Mouse (Mus musculus): ENCODE data around the gene Fam189a1. TPM values are rescaled to one million over a fixed set of nuclear protein-coding genes. Genes with fewer than 3 reads are reported as not detected.

Fam189a1 gene
- polyA plus RNA-seq, 1 experiment from 2014 or later = 13.1 TPM

GRCm38 (mm10) chr7:64934115-64934514 lies 222.3 kb downstream of the Fam189a1 start:
- Histone ChIP-seq H3K4me3 (ENCODE audit: low read depth, low read length) (no peak overlapping the region), H3K4me1 (ENCODE audit: control insufficient read depth, insufficient read depth, low read length) (no peaks in the 10 kb centered on the region), H3K27ac (ENCODE audit: low read depth, low read length) (no peak overlapping the region), H3K4me2 (ENCODE audit: low read depth, low read length) (no peak overlapping the region), H3K9me3 (ENCODE audit: control insufficient read depth, low read length) (peaks cover 3% of the 10 kb centered on the region; the same call in 1 of the 2 replicates), H3K9ac (replicated peaks; ENCODE audit: low read depth, low read length) (no peak overlapping the region), H3K27me3 (ENCODE audit: control insufficient read depth, insufficient read depth, low read length) (no peaks in the 10 kb centered on the region), H3K36me3 (ENCODE audit: control insufficient read depth, insufficient read depth, low read length) (no peaks in the 10 kb centered on the region)
- WGBS = 72% methylated on average over 3 of the region's 3 CpGs
- ATAC-seq (ENCODE audit: low read depth) = no peak

GRCm38 (mm10) chr7:64930980-64931379 lies 225.4 kb downstream of the Fam189a1 start:
- Histone ChIP-seq H3K4me1 (ENCODE audit: control insufficient read depth, insufficient read depth, low read length) (no peaks in the 10 kb centered on the region), H3K36me3 (ENCODE audit: control insufficient read depth, insufficient read depth, low read length) (no peaks in the 10 kb centered on the region), H3K9me3 (ENCODE audit: control insufficient read depth, low read length) (no peaks in the 10 kb centered on the region), H3K27ac (ENCODE audit: low read depth, low read length) (no peak overlapping the region), H3K4me3 (ENCODE audit: low read depth, low read length) (no peak overlapping the region), H3K9ac (replicated peaks; ENCODE audit: low read depth, low read length) (no peak overlapping the region), H3K4me2 (ENCODE audit: low read depth, low read length) (no peak overlapping the region), H3K27me3 (ENCODE audit: control insufficient read depth, insufficient read depth, low read length) (no peaks in the 10 kb centered on the region)
- WGBS = 64% methylated on average over 4 of the region's 4 CpGs
- ATAC-seq (ENCODE audit: low read depth) = no peak

GRCm38 (mm10) chr7:64923918-64924317 lies 232.5 kb downstream of the Fam189a1 start:
- Histone ChIP-seq H3K27me3 (ENCODE audit: control insufficient read depth, insufficient read depth, low read length) (no peaks in the 10 kb centered on the region), H3K9ac (replicated peaks; ENCODE audit: low read depth, low read length) (no peak overlapping the region), H3K9me3 (ENCODE audit: control insufficient read depth, low read length) (no peaks in the 10 kb centered on the region), H3K4me1 (ENCODE audit: control insufficient read depth, insufficient read depth, low read length) (0 out of 2 replicates have a peak, but pooled peaks cover 4% of the 10 kb centered on the region), H3K4me3 (ENCODE audit: low read depth, low read length) (no peak overlapping the region), H3K4me2 (ENCODE audit: low read depth, low read length) (no peak overlapping the region), H3K36me3 (ENCODE audit: control insufficient read depth, insufficient read depth, low read length) (no peaks in the 10 kb centered on the region), H3K27ac (ENCODE audit: low read depth, low read length) (no peak overlapping the region)
- 84% methylated on average over 5 of the region's 5 CpGs for WGBS
- ATAC-seq (ENCODE audit: low read depth) = no peak

GRCm38 (mm10) chr7:64921189-64921588 lies 235.2 kb downstream of the Fam189a1 start:
- ATAC-seq (ENCODE audit: low read depth) = no peak
- WGBS = 70% methylated on average over 13 of the region's 13 CpGs

GRCm38 (mm10) chr7:64920735-64921134 lies 235.6 kb downstream of the Fam189a1 start:
- Histone ChIP-seq H3K27me3 (ENCODE audit: control insufficient read depth, insufficient read depth, low read length) (no peaks in the 10 kb centered on the region), H3K4me2 (ENCODE audit: low read depth, low read length) (no peak overlapping the region), H3K9me3 (ENCODE audit: control insufficient read depth, low read length) (0 out of 2 replicates have a peak, but pooled peaks cover 2% of the 10 kb centered on the region), H3K4me1 (ENCODE audit: control insufficient read depth, insufficient read depth, low read length) (0 out of 2 replicates have a peak, but pooled peaks cover 4% of the 10 kb centered on the region), H3K9ac (replicated peaks; ENCODE audit: low read depth, low read length) (no peak overlapping the region), H3K27ac (ENCODE audit: low read depth, low read length) (no peak overlapping the region), H3K4me3 (ENCODE audit: low read depth, low read length) (no peak overlapping the region), H3K36me3 (ENCODE audit: control insufficient read depth, insufficient read depth, low read length) (no peaks in the 10 kb centered on the region)
- 32% methylated on average over 5 of the region's 5 CpGs for WGBS
- no peak for ATAC-seq (ENCODE audit: low read depth)

More at GRCm38 (mm10) chr7:64921189-64921588, 235.2 kb downstream of the Fam189a1 start:
- Histone ChIP-seq H3K36me3 (ENCODE audit: control insufficient read depth, insufficient read depth, low read length) (no peaks in the 10 kb centered on the region), H3K9ac (replicated peaks; ENCODE audit: low read depth, low read length) (no peak overlapping the region), H3K27ac (ENCODE audit: low read depth, low read length) (no peak overlapping the region), H3K9me3 (ENCODE audit: control insufficient read depth, low read length) (0 out of 2 replicates have a peak, but pooled peaks cover 2% of the 10 kb centered on the region), H3K27me3 (ENCODE audit: control insufficient read depth, insufficient read depth, low read length) (no peaks in the 10 kb centered on the region), H3K4me2 (ENCODE audit: low read depth, low read length) (no peak overlapping the region), H3K4me3 (ENCODE audit: low read depth, low read length) (no peak overlapping the region), H3K4me1 (ENCODE audit: control insufficient read depth, insufficient read depth, low read length) (0 out of 2 replicates have a peak, but pooled peaks cover 4% of the 10 kb centered on the region)

- no peak for ATAC-seq (ENCODE audit: low read depth)
- H3K4me2 ChIP-seq (ENCODE audit: low read depth, low read length) = no peak overlapping the region
- H3K27ac ChIP-seq (ENCODE audit: low read depth, low read length) = no peak overlapping the region
- no peak overlapping the region for H3K9ac ChIP-seq (replicated peaks; ENCODE audit: low read depth, low read length)
- 0 out of 2 replicates have a peak, but pooled peaks cover 2% of the 10 kb centered on the region for H3K9me3 ChIP-seq (ENCODE audit: control insufficient read depth, low read length)
- WGBS = 58% methylated on average over 7 of the region's 7 CpGs
- H3K36me3 ChIP-seq (ENCODE audit: control insufficient read depth, insufficient read depth, low read length) = no peaks in the 10 kb centered on the region
- no peak overlapping the region for H3K4me3 ChIP-seq (ENCODE audit: low read depth, low read length)
- no peaks in the 10 kb centered on the region for H3K27me3 ChIP-seq (ENCODE audit: control insufficient read depth, insufficient read depth, low read length)
- H3K4me1 ChIP-seq (ENCODE audit: control insufficient read depth, insufficient read depth, low read length) = 0 out of 2 replicates have a peak, but pooled peaks cover 7% of the 10 kb centered on the region
Observed at GRCm38 (mm10) chr7:64916654-64917053, 239.7 kb downstream of the Fam189a1 start.

GRCm38 (mm10) chr7:64915121-64915520 lies 241.2 kb downstream of the Fam189a1 start:
- WGBS = 39% methylated on average over 2 of the region's 2 CpGs
- Histone ChIP-seq H3K27ac (ENCODE audit: low read depth, low read length) (peak overlapping the region; percentile 0; the same call in 1 of the 2 replicates), H3K36me3 (ENCODE audit: control insufficient read depth, insufficient read depth, low read length) (no peaks in the 10 kb centered on the region), H3K4me3 (ENCODE audit: low read depth, low read length) (no peak overlapping the region), H3K4me1 (ENCODE audit: control insufficient read depth, insufficient read depth, low read length) (0 out of 2 replicates have a peak, but pooled peaks cover 3% of the 10 kb centered on the region), H3K9ac (replicated peaks; ENCODE audit: low read depth, low read length) (no peak overlapping the region), H3K27me3 (ENCODE audit: control insufficient read depth, insufficient read depth, low read length) (no peaks in the 10 kb centered on the region), H3K9me3 (ENCODE audit: control insufficient read depth, low read length) (0 out of 2 replicates have a peak, but pooled peaks cover 2% of the 10 kb centered on the region), H3K4me2 (ENCODE audit: low read depth, low read length) (no peak overlapping the region)
- 0 out of 2 replicates have a peak, but pooled peaks have one; percentile 25 for ATAC-seq (ENCODE audit: low read depth)

GRCm38 (mm10) chr7:64911945-64912344 lies 244.4 kb downstream of the Fam189a1 start:
- no peak overlapping the region for H3K9ac ChIP-seq (replicated peaks; ENCODE audit: low read depth, low read length)
- no peak overlapping the region for H3K4me3 ChIP-seq (ENCODE audit: low read depth, low read length)
- no peak overlapping the region for H3K4me2 ChIP-seq (ENCODE audit: low read depth, low read length)
- WGBS = 82% methylated on average over 2 of the region's 2 CpGs
- H3K4me1 ChIP-seq (ENCODE audit: control insufficient read depth, insufficient read depth, low read length) = 0 out of 2 replicates have a peak, but pooled peaks cover 3% of the 10 kb centered on the region
- H3K27ac ChIP-seq (ENCODE audit: low read depth, low read length) = no peak overlapping the region
- H3K36me3 ChIP-seq (ENCODE audit: control insufficient read depth, insufficient read depth, low read length) = no peaks in the 10 kb centered on the region
- ATAC-seq (ENCODE audit: low read depth) = no peak
- no peaks in the 10 kb centered on the region for H3K27me3 ChIP-seq (ENCODE audit: control insufficient read depth, insufficient read depth, low read length)
- H3K9me3 ChIP-seq (ENCODE audit: control insufficient read depth, low read length) = no peaks in the 10 kb centered on the region

GRCm38 (mm10) chr7:64910208-64910607 lies 246.2 kb downstream of the Fam189a1 start:
- Histone ChIP-seq H3K4me2 (ENCODE audit: low read depth, low read length) (no peak overlapping the region), H3K9ac (replicated peaks; ENCODE audit: low read depth, low read length) (no peak overlapping the region), H3K4me1 (ENCODE audit: control insufficient read depth, insufficient read depth, low read length) (0 out of 2 replicates have a peak, but pooled peaks cover 3% of the 10 kb centered on the region), H3K9me3 (ENCODE audit: control insufficient read depth, low read length) (no peaks in the 10 kb centered on the region), H3K36me3 (ENCODE audit: control insufficient read depth, insufficient read depth, low read length) (no peaks in the 10 kb centered on the region), H3K4me3 (ENCODE audit: low read depth, low read length) (no peak overlapping the region), H3K27me3 (ENCODE audit: control insufficient read depth, insufficient read depth, low read length) (no peaks in the 10 kb centered on the region), H3K27ac (ENCODE audit: low read depth, low read length) (no peak overlapping the region)
- no peak for ATAC-seq (ENCODE audit: low read depth)
- WGBS = 82% methylated on average over 2 of the region's 2 CpGs
